ENCODE assay signal across 8 mouse cellular contexts in the genomic region with DNA sequence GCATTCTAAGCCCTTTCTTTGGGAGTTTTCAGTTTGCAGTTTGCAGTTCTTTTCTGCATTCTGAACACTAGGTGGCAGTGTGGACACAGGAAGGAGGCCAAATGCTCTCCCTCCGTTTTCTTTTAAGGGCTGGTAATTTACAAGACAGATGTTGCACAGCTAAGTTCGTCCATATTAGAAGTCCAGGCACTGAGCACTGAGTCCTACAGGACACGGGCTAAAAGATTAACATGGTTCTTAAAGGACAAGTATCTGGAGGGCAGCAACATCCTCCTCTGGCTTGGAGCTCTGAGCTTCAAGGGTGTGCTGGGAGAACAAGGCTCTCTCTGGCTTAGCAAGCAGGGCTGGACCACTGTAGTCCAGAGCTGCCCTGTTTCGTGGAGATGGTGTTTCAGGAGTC.
DNase-seq lines count a peak whose midpoint lies in the region; ATAC-seq and TF ChIP-seq lines count a peak whose summit lies in the region.
"Had no signal": no experiment of that assay in that cellular context is flagged by ENCODE, and none has a peak within 500 bp of the region (broad histone marks: within the 10 kb centered on the region; RNA-seq: fewer than 3 reads in every experiment).

No protein-coding gene starts in this region.

- no peak overlapping the region for H3K4me2 ChIP-seq in liver, embryonic 14.5 days (ENCODE audit: low read depth)
- H3K4me2 ChIP-seq in neural tube, embryonic 13.5 days, result peak overlapping the region; percentile 45
- H3K4me2 ChIP-seq: liver, embryonic 13.5 days had no signal

- no peaks in the 10 kb centered on the region for H3K36me3 ChIP-seq in liver, embryonic 14.5 days (replicated peaks; ENCODE audit: control insufficient read depth, insufficient read depth, low read depth)
- no peaks in the 10 kb centered on the region for H3K36me3 ChIP-seq in neural tube, embryonic 13.5 days
- H3K36me3 ChIP-seq: liver, embryonic 13.5 days had no signal

- 5% methylated on average over 4 of the region's 4 CpGs for WGBS in liver, embryonic 14.5 days (ENCODE audit: insufficient replicate concordance)
- WGBS in neural tube, embryonic 13.5 days, result 9% methylated on average over 4 of the region's 4 CpGs

- peaks cover 0 to 3% of the 10 kb centered on the region in 2 experiments; a peak in 2 of 4 replicates for H3K4me1 ChIP-seq in liver, embryonic 14.5 days (replicated peaks; ENCODE audit: control insufficient read depth in 2 of 2, insufficient read depth in 2 of 2, low read length in 1 of 2)
- peaks cover 4% of the 10 kb centered on the region; the same call in 1 of the 2 replicates for H3K4me1 ChIP-seq in neural tube, embryonic 13.5 days (replicated peaks)
- H3K4me1 ChIP-seq: liver, embryonic 13.5 days had no signal

- DNase-seq in urinary bladder, postnatal 25 days (ENCODE audit: low spot score), result peak; percentile 25
- DNase-seq in urinary bladder, postnatal 4 days (ENCODE audit: low spot score in 2 of 2), result no peak
- peak; percentile 27 for DNase-seq in c-Kit-positive CD71-positive TER-119-negative erythroid progenitor cells, embryonic 14.5 days (ENCODE audit: low read depth)
- peak; percentile 32 to 58 for DNase-seq in frontal cortex, postnatal 36 days (ENCODE audit: low spot score in 2 of 2)
- peak; percentile 86 for DNase-seq in hindlimb bud, embryonic 11.5 days (ENCODE audit: extremely low spot score, low read depth, low spot score)
- peak in 2 of 3 experiments; percentile 4 to 16 for DNase-seq in liver, embryonic 14.5 days (ENCODE audit: low read depth in 3 of 3, low spot score in 3 of 3)
- DNase-seq: liver, embryonic 13.5 days had no signal

- ATAC-seq in liver, embryonic 14.5 days (ENCODE audit: insufficient read depth), result no peak
- ATAC-seq in neural tube, embryonic 13.5 days (ENCODE audit: low read depth), result peak; percentile 34; the same call in 1 of the 2 replicates

- no peak for TF ChIP-seq EP300 in liver, embryonic 14.5 days (IDR thresholded peaks at IDR 0.05; ENCODE audit: low read depth)

- no peak overlapping the region for H3K4me3 ChIP-seq in liver, embryonic 14.5 days (ENCODE audit: insufficient read depth in 1 of 2, low read depth in 2 of 2, low read length in 2 of 2)
- no peak overlapping the region for H3K4me3 ChIP-seq in neural tube, embryonic 13.5 days
- H3K4me3 ChIP-seq: liver, embryonic 13.5 days had no signal

- H3K9ac ChIP-seq in liver, embryonic 14.5 days (replicated peaks), result no peak overlapping the region
- 0 out of 2 replicates have a peak overlapping the region, but pooled peaks have one; percentile 48 for H3K9ac ChIP-seq in neural tube, embryonic 13.5 days
- H3K9ac ChIP-seq: liver, embryonic 13.5 days had no signal

- TF ChIP-seq CTCF in liver, embryonic 14.5 days (IDR thresholded peaks at IDR 0.05; ENCODE audit: low read depth), result peak; percentile 65

- no peaks in the 10 kb centered on the region for H3K27me3 ChIP-seq in liver, embryonic 14.5 days (ENCODE audit: control insufficient read depth, insufficient read depth, low read length)
- H3K27me3 ChIP-seq in neural tube, embryonic 13.5 days, result no peaks in the 10 kb centered on the region
- H3K27me3 ChIP-seq: liver, embryonic 13.5 days had no signal

- H3K27ac ChIP-seq in liver, embryonic 14.5 days, result no peak overlapping the region
- no peak overlapping the region for H3K27ac ChIP-seq in neural tube, embryonic 13.5 days (replicated peaks)
- H3K27ac ChIP-seq: liver, embryonic 13.5 days had no signal

- no peaks in the 10 kb centered on the region for H3K9me3 ChIP-seq in liver, embryonic 14.5 days (ENCODE audit: control insufficient read depth, low read length)
- H3K9me3 ChIP-seq in neural tube, embryonic 13.5 days, result no peaks in the 10 kb centered on the region
- H3K9me3 ChIP-seq: liver, embryonic 13.5 days had no signal

Comparison
In these comparisons a context has a peak if more than half of its experiments do, and no peak if none do; other contexts are left out.
1. DNase-seq: peak in urinary bladder, postnatal 25 days (single experiment), c-Kit-positive CD71-positive TER-119-negative erythroid progenitor cells, embryonic 14.5 days (single experiment), frontal cortex, postnatal 36 days (2 of 2), hindlimb bud, embryonic 11.5 days (single experiment) and liver, embryonic 14.5 days (2 of 3); none in urinary bladder, postnatal 4 days (0 of 2).